Mouse (Mus musculus): ENCODE measurements around the gene Btrc. TPM values are rescaled to one million over a fixed set of nuclear protein-coding genes. Genes with fewer than 3 reads are reported as not detected.
A peak's percentile ranks its signal among the peaks of the same experiment; 100 is the strongest.

Gene Btrc
- polyA plus RNA-seq (2014; fragmentation: Nextera tagmentation; extraction: Ambion mirVana) = 46.0 and 49.3 TPM in 2 replicates

GRCm38 (mm10) chr19:45363384-45363926 lies at the start of gene Btrc:
Btrc (plus strand) TSS chr19:45363734.
- Histone ChIP-seq H3K36me3 (ENCODE audit: control insufficient read depth, insufficient read depth, low read length) (no peaks in the 10 kb centered on the region), H3K4me2 (peak within 1 kb of the TSS; percentile 83), H3K4me1 (ENCODE audit: control insufficient read depth, insufficient read depth, low read length) (peaks cover 3% of the 10 kb centered on the region; the same call in 1 of the 2 replicates), H3K9me3 (replicated peaks; ENCODE audit: control insufficient read depth, low read length) (no peaks in the 10 kb centered on the region), H3K27ac (ENCODE audit: low read depth, low read length) (peak within 1 kb of the TSS; percentile 85), H3K9ac (ENCODE audit: low read depth, low read length) (peak within 1 kb of the TSS; percentile 89), H3K4me3 (ENCODE audit: low read depth, low read length) (peak within 1 kb of the TSS; percentile 68), H3K27me3 (ENCODE audit: control insufficient read depth, insufficient read depth, low read length) (no peaks in the 10 kb centered on the region)
- WGBS (ENCODE audit: insufficient replicate concordance) = under 1% methylated on average over 42 of the region's 42 CpGs
- ATAC-seq (replicated peaks; ENCODE audit: insufficient number of reproducible peaks, low FRiP score, low TSS enrichment) = peak; percentile 96

DNA sequence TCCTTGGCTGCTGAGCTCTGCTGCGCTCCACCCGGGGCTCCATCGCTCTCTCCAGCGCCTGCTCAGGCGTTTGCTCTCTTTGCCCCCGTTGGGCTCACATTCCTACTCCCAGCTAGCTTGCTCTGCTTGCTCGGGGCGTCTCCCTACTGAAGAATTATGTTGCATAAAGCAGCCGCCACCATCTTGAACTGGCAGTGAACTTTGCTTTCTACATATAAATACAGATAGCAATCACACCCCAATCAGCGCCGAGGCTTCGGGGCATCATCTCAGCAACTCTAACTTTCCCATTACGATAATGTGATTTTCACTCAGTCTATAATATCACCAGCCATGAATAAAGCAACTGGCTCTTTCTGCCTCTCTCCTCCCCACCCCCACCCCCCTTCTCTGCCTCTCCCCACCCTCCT lies 46.1 kb upstream of the Btrc start:
- Histone ChIP-seq H3K27ac (ENCODE audit: low read depth, low read length) (no peak overlapping the region), H3K4me1 (ENCODE audit: control insufficient read depth, insufficient read depth, low read length) (0 out of 2 replicates have a peak, but pooled peaks cover 7% of the 10 kb centered on the region), H3K36me3 (ENCODE audit: control insufficient read depth, insufficient read depth, low read length) (no peaks in the 10 kb centered on the region), H3K9me3 (replicated peaks; ENCODE audit: control insufficient read depth, low read length) (no peaks in the 10 kb centered on the region), H3K4me2 (no peak overlapping the region), H3K27me3 (ENCODE audit: control insufficient read depth, insufficient read depth, low read length) (no peaks in the 10 kb centered on the region), H3K9ac (ENCODE audit: low read depth, low read length) (no peak overlapping the region), H3K4me3 (ENCODE audit: low read depth, low read length) (no peak overlapping the region)
- ATAC-seq (replicated peaks; ENCODE audit: insufficient number of reproducible peaks, low FRiP score, low TSS enrichment) = no peak
- WGBS (ENCODE audit: insufficient replicate concordance) = 35% methylated on average over 13 of the region's 13 CpGs

DNA sequence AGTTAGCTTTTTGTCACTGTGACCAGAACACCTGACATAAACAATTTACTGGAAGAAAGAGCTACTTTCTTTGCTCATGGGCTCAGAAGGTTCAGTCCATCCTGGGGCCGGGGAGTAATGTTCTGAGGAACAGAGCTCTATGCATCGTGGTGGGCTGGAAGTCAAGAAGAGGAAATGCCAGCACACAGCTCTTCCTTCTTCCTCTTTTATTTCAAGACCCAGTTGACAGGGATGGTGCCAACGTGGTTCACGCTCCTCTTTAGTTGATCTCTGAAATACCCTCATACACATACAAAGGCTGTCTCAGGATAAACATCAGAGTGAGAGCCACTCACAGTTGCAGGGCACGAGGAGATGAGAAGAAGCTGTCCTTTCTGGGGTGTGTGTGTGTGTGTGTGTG lies 42.5 kb upstream of the Btrc start:
- Histone ChIP-seq H3K4me3 (ENCODE audit: low read depth, low read length) (no peak overlapping the region), H3K9me3 (replicated peaks; ENCODE audit: control insufficient read depth, low read length) (no peaks in the 10 kb centered on the region), H3K27ac (ENCODE audit: low read depth, low read length) (no peak overlapping the region), H3K4me2 (no peak overlapping the region), H3K27me3 (ENCODE audit: control insufficient read depth, insufficient read depth, low read length) (no peaks in the 10 kb centered on the region), H3K4me1 (ENCODE audit: control insufficient read depth, insufficient read depth, low read length) (no peaks in the 10 kb centered on the region), H3K9ac (ENCODE audit: low read depth, low read length) (no peak overlapping the region), H3K36me3 (ENCODE audit: control insufficient read depth, insufficient read depth, low read length) (no peaks in the 10 kb centered on the region)
- no peak for ATAC-seq (replicated peaks; ENCODE audit: insufficient number of reproducible peaks, low FRiP score, low TSS enrichment)
- WGBS (ENCODE audit: insufficient replicate concordance) = 74% methylated on average over 5 of the region's 5 CpGs

DNA sequence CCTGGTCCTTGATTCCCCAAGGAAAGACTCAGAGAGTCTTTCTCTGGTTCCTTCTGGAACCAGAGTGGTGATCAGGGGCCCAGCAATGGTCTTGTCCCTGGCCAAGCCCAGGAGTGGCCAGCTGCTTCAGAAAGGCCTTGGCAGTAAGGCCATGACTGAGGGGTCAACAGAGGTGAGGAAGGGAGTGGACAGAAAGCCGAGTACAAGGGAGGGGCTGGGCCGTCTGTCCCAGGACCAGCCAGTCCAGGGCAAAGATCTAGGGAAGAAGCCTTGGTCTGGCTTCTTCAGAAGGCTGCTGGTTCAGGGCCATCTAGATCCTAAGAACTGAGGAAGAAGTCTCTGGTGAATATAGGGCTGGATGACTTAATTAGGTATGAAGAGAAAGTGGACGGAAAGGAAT lies 34.5 kb upstream of the Btrc start:
- Histone ChIP-seq H3K9me3 (replicated peaks; ENCODE audit: control insufficient read depth, low read length) (no peaks in the 10 kb centered on the region), H3K27me3 (ENCODE audit: control insufficient read depth, insufficient read depth, low read length) (peaks cover 15% of the 10 kb centered on the region; the same call in 1 of the 2 replicates), H3K4me1 (ENCODE audit: control insufficient read depth, insufficient read depth, low read length) (no peaks in the 10 kb centered on the region), H3K4me2 (no peak overlapping the region), H3K36me3 (ENCODE audit: control insufficient read depth, insufficient read depth, low read length) (no peaks in the 10 kb centered on the region), H3K9ac (ENCODE audit: low read depth, low read length) (no peak overlapping the region), H3K4me3 (ENCODE audit: low read depth, low read length) (no peak overlapping the region), H3K27ac (ENCODE audit: low read depth, low read length) (no peak overlapping the region)
- no peak for ATAC-seq (replicated peaks; ENCODE audit: insufficient number of reproducible peaks, low FRiP score, low TSS enrichment)
- 47% methylated on average over 3 of the region's 3 CpGs for WGBS (ENCODE audit: insufficient replicate concordance)

DNA sequence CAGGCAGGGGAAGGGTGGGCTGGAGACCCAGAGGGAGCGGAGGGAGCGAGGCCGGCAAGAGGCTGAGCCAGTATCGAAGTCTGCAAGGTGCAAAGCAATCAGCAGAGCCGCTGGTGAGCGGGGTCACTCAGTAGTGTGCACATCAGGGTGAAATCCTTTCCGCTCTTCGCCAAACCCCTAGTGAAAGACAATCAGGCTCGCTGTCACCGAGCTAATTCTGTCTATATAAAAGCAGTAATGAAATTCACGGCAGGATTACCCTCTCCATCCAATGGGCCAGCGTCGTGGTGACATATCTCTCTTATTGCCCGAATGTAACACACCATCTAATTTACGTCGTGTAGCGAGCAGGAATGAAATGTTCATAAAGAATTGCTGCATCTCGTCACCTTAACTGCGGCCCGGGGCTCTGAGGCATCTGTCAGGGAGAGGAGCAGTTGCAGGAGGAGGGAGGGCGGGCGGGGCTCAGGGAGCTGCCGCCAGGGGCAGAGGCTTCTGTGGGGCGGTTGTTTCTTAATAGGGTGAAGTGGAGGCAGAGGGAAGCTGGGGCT lies 33.7 kb upstream of the Btrc start:
- H3K4me3 ChIP-seq (ENCODE audit: low read depth, low read length) = no peak overlapping the region
- no peak overlapping the region for H3K27ac ChIP-seq (ENCODE audit: low read depth, low read length)
- ATAC-seq (replicated peaks; ENCODE audit: insufficient number of reproducible peaks, low FRiP score, low TSS enrichment) = no peak
- no peaks in the 10 kb centered on the region for H3K9me3 ChIP-seq (replicated peaks; ENCODE audit: control insufficient read depth, low read length)
- no peaks in the 10 kb centered on the region for H3K4me1 ChIP-seq (ENCODE audit: control insufficient read depth, insufficient read depth, low read length)
- H3K36me3 ChIP-seq (ENCODE audit: control insufficient read depth, insufficient read depth, low read length) = no peaks in the 10 kb centered on the region
- H3K27me3 ChIP-seq (ENCODE audit: control insufficient read depth, insufficient read depth, low read length) = peaks cover 15% of the 10 kb centered on the region; the same call in 1 of the 2 replicates
- peak overlapping the region; percentile 59 for H3K4me2 ChIP-seq
- H3K9ac ChIP-seq (ENCODE audit: low read depth, low read length) = no peak overlapping the region
- 9% methylated on average over 24 of the region's 24 CpGs for WGBS (ENCODE audit: insufficient replicate concordance)

- Histone ChIP-seq H3K4me2 (no peak overlapping the region), H3K4me3 (ENCODE audit: low read depth, low read length) (no peak overlapping the region), H3K27me3 (ENCODE audit: control insufficient read depth, insufficient read depth, low read length) (no peaks in the 10 kb centered on the region), H3K9me3 (replicated peaks; ENCODE audit: control insufficient read depth, low read length) (no peaks in the 10 kb centered on the region), H3K4me1 (ENCODE audit: control insufficient read depth, insufficient read depth, low read length) (no peaks in the 10 kb centered on the region), H3K27ac (ENCODE audit: low read depth, low read length) (no peak overlapping the region), H3K9ac (ENCODE audit: low read depth, low read length) (no peak overlapping the region), H3K36me3 (ENCODE audit: control insufficient read depth, insufficient read depth, low read length) (no peaks in the 10 kb centered on the region)
- ATAC-seq (replicated peaks; ENCODE audit: insufficient number of reproducible peaks, low FRiP score, low TSS enrichment) = no peak
- WGBS (ENCODE audit: insufficient replicate concordance) = 69% methylated on average over 6 of the region's 6 CpGs
These were observed 26.8 kb upstream of the Btrc start for GRCm38 (mm10) chr19:45336718-45337117.

DNA sequence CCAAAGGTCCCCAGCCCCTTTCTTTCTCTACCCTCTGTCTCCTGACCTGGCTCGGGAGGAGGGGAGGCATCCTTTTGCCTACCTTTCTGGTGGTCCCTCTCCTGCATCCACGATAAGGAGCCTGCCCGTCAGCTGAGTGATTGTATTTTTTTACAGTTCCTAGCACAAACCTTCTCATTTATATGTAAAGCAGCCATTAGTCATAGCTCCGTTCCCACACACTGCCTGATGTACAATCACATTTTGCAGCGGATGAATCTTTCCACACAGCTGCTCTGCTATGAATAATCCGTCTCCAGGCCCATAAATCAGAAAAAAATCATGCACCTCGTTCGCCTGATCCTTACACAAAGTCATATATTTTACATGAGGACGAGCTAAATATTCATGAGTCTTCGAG lies 25.4 kb upstream of the Btrc start:
- Histone ChIP-seq H3K9me3 (replicated peaks; ENCODE audit: control insufficient read depth, low read length) (no peaks in the 10 kb centered on the region), H3K4me2 (no peak overlapping the region), H3K4me1 (ENCODE audit: control insufficient read depth, insufficient read depth, low read length) (no peaks in the 10 kb centered on the region), H3K27me3 (ENCODE audit: control insufficient read depth, insufficient read depth, low read length) (no peaks in the 10 kb centered on the region), H3K9ac (ENCODE audit: low read depth, low read length) (no peak overlapping the region), H3K36me3 (ENCODE audit: control insufficient read depth, insufficient read depth, low read length) (no peaks in the 10 kb centered on the region), H3K27ac (ENCODE audit: low read depth, low read length) (no peak overlapping the region), H3K4me3 (ENCODE audit: low read depth, low read length) (no peak overlapping the region)
- no peak for ATAC-seq (replicated peaks; ENCODE audit: insufficient number of reproducible peaks, low FRiP score, low TSS enrichment)
- WGBS (ENCODE audit: insufficient replicate concordance) = 72% methylated on average over 10 of the region's 10 CpGs

GRCm38 (mm10) chr19:45343941-45344340 lies 19.6 kb upstream of the Btrc start:
- H3K4me2 ChIP-seq = no peak overlapping the region
- no peak overlapping the region for H3K4me3 ChIP-seq (ENCODE audit: low read depth, low read length)
- 61% methylated on average over 5 of the region's 5 CpGs for WGBS (ENCODE audit: insufficient replicate concordance)
- H3K9ac ChIP-seq (ENCODE audit: low read depth, low read length) = no peak overlapping the region
- H3K27ac ChIP-seq (ENCODE audit: low read depth, low read length) = no peak overlapping the region
- no peaks in the 10 kb centered on the region for H3K4me1 ChIP-seq (ENCODE audit: control insufficient read depth, insufficient read depth, low read length)
- no peaks in the 10 kb centered on the region for H3K27me3 ChIP-seq (ENCODE audit: control insufficient read depth, insufficient read depth, low read length)
- ATAC-seq (replicated peaks; ENCODE audit: insufficient number of reproducible peaks, low FRiP score, low TSS enrichment) = no peak
- no peaks in the 10 kb centered on the region for H3K36me3 ChIP-seq (ENCODE audit: control insufficient read depth, insufficient read depth, low read length)
- H3K9me3 ChIP-seq (replicated peaks; ENCODE audit: control insufficient read depth, low read length) = no peaks in the 10 kb centered on the region

DNA sequence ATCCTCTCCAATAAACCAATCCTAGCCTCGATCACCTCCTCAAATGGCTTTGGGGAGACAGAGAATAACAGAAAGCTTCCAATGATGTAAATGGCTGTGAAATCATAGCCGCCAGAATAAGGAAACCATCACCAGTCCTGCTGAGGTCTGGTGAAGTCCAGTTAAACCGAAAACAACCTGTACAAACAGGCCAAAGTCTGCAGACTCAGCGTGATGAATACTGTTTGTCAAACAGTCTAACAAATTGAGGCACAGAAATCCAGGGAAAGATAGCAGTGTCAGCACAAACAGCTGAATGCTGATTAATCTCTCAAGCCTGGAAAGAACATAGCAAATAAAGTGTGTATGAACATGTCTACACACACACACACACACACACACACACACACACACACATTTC lies 15.3 kb upstream of the Btrc start:
- no peak overlapping the region for H3K9ac ChIP-seq (ENCODE audit: low read depth, low read length)
- no peak overlapping the region for H3K4me3 ChIP-seq (ENCODE audit: low read depth, low read length)
- no peaks in the 10 kb centered on the region for H3K4me1 ChIP-seq (ENCODE audit: control insufficient read depth, insufficient read depth, low read length)
- ATAC-seq (replicated peaks; ENCODE audit: insufficient number of reproducible peaks, low FRiP score, low TSS enrichment) = no peak
- H3K4me2 ChIP-seq = no peak overlapping the region
- no peaks in the 10 kb centered on the region for H3K9me3 ChIP-seq (replicated peaks; ENCODE audit: control insufficient read depth, low read length)
- no peaks in the 10 kb centered on the region for H3K27me3 ChIP-seq (ENCODE audit: control insufficient read depth, insufficient read depth, low read length)
- H3K27ac ChIP-seq (ENCODE audit: low read depth, low read length) = no peak overlapping the region
- no peaks in the 10 kb centered on the region for H3K36me3 ChIP-seq (ENCODE audit: control insufficient read depth, insufficient read depth, low read length)
- 65% methylated on average over 4 of the region's 4 CpGs for WGBS (ENCODE audit: insufficient replicate concordance)

Measured in heart, embryonic 11.5 days (tissue).